Mouse (Mus musculus) frontal cortex, postnatal 14 days (tissue): ENCODE measurements around the gene Sec1.
"Not testable (repeated sequence)": the region's sequence is repeated elsewhere in the genome, so short reads cannot be mapped to it uniquely, and the experiment has no call there.

Source experiments
- DNase-seq, 2 experiments: peaks; one replicate each; pipeline ENCODE4 v3.0.0; 2022; ENCODE audit warnings: low spot score in 2 of 2

The Sec1 gene

DNA sequence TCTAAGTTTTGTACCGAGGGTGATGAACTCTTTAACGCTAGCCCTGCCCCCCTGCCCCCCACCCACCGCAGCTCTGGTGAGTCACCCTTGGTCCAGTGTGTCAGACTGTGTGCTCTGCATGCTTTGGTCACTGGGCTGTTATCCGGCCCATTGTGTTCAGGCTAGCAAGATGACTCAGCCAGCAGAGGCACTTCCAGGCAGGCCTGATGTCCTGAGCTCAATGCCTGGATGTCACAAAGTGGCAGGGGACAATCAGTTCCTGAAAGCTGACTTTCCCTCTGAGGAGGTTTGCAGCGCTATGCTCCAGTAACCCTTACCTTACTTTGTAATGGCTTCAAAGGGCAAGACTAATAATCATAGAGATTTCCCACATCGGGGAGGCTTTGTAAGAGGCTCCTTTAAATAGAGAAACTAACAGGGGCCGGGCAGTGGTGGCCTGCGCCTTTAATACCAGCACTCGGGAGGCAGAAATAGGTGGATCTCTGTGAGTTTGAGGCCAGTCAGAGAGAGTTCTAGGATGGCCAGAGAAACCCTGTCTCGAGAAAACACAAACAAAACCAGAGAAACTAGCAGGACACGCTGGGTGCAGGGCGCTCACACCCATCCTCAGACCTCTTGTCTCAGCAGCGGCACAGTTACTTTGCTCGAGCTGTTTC lies 14.1 kb downstream of the Sec1 start:
- DNase-seq, result no peak

DNA sequence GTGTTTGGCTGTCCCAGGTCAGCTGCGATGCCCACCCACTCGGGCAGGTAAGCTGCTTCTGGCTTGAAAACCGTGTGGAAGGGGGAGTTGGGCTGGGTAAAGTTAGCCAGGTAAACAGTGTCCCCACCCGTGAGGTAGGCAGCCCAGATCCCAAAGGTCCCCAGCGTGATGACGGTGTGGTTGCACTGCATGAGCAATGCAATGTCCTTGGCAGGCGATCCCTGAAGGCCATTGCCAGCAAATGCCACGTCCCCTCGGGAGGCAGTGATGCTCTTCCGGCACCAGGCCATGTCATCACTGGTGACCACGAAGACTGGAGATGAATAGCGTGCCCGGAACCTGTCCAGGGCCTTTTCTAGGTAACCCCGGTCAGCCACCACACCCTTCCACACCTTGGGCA lies 15.7 kb downstream of the Sec1 start:
- no peak for DNase-seq

DNA sequence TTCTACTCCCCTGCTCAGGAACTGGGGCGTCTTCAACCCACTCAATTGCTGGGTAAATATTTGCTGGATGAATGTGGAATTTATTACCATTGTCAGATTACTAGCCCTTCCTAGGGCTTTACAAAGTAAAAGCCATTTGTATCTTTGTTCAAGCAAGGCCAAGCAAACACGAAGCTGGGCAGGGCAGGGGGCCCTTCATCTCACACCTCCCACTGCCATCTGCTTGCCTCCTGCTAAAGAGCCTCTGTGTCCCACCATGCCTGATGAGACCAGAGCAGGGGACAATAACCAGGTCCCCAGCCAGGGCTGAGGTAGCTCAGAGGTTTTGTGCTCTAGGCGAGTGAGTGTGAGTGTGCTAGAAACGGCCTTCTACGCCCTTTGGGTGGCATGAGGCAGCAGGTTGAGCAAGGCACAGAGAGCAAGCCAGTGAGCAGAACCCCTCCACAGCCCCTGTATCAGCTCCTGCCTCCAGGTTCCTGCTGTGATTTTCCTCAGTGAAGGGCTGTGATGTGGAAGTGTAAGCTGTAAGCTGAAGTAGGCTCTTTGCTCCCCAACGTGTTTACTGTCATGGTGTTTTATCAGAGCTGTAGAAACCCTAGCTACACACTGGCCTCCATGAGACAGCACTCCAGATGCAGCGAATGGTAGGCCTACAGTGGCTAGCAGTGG lies 16.4 kb downstream of the Sec1 start:
- DNase-seq, result no peak

DNA sequence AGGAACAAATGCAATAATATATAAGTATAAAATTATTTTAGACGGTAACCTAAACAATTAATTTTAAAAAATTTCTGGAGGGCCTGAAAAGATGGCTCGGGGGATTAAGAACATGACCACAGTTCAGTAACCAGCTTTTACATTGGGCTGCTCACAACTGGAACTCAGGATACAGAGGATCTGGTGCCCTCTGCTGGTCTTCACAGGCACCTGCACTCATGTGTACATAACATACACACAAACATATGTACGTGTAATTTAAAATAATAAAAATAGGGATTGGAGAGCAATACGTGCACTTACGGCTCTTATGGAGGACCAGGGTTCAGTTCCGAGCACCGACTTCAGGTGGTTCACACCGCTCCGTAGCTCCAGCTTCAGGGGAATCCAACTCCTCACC lies 25.3 kb downstream of the Sec1 start:
- no peak for DNase-seq

DNA sequence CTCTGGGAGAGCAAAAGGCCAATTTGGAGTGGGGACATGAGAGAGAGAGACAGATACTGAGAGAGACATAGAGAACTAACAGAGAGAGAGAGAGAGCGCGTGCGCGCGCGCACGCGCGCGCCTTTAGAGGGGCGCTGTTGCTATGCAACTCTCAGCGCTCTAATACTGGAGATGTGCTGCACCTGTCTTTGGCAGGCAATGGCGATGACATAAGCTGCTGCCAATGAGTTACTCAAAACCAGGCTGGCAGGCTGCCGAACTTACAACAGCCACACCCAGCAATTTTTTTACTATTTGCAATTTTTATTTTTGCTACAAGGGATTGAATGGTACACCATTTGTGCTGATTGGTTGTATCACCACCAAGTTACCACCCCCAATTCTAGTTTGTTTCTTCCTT lies 26.4 kb downstream of the Sec1 start:
- DNase-seq, result no peak

DNA sequence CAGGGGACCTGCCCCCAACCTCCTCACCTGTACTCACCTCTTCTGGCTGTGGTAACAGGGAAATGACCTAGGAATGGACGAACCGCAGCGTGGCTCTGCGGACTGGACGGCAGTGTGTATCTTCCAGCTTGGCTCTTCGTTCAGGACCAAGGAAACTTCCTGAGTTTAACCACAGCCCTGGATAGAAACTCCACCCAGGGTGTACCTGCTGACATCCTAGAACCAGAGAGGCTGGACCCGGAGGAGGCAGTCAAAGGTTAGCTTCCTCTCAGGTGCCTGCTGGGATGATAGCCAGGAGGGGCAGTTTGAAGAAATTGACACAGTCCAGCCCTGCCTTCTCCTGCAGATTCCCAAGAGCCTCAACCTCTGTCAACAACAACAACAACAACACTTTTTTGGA lies 28.0 kb downstream of the Sec1 start, which contains the start of gene Fut2:
Gene Fut2 (minus strand): TSS at position 234 of the 400 bp plus-strand sequence.
- DNase-seq, result no peak

DNA sequence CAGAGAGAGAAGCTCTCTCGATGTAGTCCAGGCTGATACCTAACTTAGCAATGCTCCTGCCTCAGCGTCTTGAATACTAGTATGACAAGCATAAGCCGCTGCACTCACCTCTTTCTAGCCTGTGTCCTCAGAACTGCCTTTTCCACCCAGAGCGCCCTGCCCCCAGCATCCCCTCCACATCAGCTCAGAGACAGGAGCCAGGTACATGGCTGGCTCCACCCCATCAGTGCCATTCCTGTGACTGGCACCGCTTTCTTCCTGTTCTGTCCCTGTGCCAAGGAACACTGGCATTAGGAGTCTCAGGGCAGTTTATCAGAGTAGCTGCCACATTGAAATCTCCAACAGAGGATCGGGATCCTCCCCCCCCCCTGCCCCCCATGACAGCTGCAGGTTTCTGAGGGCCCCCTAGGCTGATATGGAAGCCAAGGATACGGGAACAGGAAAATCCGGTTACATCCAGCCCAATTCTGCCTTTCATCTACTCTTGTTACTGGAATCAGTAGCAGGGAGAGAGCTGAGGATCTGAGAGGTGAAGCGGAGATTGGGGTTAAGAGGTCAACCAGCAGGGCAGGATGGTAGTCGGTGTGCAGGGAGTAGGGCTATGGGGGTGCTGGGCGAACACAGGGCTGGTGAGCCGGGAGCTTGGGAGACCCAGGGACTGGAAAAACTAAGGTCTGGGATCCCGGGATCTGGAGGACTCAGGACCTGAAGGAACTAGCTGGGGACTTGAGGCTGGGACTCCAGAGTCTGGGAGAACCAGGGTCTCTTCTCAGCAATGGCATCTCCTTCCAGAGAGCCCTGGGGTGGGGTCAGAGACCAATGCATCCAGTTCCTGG lies 28.7 kb downstream of the Sec1 start:
- no peak for DNase-seq

DNA sequence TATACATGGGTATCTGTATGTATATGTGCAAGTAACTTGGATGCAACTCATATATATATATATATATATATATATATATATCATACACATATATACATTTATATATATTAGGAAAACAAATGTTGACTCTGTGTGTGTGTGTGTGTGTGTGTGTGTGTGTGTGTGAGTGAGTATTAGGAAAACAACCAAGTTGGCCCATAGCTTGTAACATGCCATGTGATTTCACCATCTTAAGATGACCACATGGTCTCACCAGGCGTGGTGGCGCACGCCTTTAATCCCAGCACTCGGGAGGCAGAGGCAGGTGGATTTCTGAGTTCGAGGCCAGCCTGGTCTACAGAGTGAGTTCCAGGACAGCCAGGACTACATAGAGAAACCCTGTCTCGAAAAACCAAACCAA lies 32.5 kb downstream of the Sec1 start:
- DNase-seq, result not testable (repeated sequence)

DNA sequence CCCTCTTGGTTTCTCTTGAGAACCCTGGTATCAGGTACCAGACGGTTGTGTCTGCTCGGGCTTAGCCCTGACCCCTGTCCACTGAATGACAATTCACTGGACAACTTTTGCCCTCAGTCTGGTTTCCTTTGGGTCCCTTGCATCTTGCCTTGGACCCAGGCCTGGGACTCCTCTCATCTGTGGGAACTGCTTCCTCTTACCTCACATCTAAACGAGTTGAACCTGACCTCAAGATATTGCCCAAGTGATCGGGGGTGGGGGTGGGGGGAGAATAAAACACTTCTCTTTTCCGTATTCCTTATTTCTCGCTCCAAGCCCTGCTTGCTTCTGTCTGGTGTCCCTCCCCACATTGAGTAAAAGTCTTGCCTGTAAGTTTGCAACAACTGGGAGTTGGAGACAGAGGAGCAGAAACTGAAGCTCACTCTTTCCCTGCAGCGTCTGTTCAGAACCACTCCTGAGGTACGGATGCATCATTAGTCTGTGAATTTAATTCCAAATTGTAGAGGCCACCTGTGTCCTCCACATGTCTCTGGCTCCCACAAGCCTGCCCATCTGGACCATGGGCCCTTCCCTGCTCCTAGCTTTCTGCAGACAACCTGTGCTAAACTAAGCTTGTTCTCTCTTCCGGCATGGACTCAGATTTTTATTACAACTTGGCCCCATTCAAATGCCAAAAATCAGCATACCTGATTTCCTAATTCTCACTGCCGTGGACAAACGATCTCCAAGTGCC lies 33.3 kb downstream of the Sec1 start:
- no peak for DNase-seq

DNA sequence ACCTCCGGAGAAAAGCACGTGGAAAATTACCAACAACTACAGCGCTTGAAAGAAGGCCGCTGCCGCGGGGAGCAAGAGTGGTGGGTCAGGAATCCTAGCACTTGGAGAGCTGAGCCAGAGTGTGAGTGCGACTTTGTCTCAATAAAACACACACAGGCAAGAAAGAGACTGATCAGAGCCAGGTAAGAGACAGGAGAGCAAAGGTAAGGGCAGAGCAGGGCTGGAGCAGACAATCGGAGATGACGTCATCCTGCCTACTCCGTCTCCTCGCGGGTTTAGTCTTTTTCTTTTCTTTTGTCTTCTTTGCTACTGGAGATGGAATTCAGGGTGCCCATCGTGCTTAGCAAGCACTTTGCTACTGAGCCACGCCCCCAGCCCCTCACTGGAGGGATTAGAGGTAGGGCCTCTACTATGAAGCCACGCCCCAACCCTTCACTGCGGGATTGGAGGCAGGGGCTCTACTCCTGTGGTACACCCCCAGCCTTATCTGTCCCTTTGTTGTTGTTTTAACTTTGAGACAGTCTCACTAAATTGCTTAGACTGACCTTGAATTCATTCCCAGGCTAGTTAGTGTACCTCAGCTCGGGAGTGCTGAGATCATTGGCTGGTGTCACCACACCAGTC lies 39.7 kb downstream of the Sec1 start:
- DNase-seq, result no peak

DNA sequence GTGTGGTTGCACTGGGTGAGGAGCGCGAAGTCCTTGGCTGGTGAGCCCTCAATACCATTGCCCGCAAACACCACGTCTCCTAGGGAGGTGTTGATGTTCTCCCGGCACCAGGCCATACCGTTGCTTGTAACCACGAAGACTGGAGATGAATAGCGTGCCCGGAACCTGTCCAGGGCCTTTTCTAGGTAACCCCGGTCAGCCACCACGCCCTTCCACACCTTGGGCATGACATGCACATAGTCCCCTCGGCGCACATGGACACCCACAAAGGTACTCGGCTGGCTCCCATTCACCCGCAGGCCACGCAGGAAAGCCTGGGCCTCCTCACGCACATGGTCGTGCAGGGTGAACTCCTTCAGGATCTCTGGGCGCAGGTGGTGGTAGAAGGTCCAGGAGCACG lies 43.7 kb downstream of the Sec1 start:
- DNase-seq, result not testable (repeated sequence)

DNA sequence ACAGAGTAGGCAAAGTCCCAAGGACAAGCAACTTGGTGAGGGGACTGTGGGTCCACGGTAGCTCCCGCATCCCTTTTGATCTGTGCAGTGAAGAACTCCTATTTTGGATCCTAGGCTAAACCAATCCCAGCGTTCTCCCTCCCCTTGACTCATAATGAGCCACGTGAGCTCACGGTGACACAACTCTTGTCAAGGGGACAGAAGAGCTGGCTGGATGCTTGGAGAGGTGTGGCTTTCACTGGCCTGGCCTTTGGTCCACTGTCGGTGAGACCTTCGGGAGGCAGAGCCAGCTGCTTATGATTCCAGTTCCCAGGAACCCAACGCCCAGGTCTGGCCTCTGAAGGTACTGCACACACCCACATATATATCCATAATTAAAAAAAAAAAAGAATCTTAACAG lies 44.9 kb downstream of the Sec1 start:
- no peak for DNase-seq

DNA sequence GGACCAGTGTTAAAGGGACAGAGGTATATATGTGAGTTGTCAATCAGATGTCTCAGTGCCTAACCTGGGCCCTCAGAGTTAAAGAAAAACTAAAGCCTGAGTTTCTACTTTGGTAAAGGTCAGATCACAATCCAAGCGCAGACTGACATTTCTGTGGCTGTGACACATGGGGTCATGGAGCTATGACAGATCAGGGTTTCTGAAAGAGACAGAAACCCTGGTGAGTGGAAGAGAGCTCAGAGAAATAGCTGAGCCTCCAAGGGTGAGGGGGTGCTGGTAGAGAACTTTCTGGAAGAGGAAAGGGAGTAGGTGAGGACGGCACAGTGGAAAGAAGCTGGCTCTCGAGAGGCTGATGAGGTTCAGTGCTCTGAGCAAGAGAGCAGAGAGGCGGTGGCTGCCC lies 47.5 kb downstream of the Sec1 start:
- DNase-seq, result no peak

DNA sequence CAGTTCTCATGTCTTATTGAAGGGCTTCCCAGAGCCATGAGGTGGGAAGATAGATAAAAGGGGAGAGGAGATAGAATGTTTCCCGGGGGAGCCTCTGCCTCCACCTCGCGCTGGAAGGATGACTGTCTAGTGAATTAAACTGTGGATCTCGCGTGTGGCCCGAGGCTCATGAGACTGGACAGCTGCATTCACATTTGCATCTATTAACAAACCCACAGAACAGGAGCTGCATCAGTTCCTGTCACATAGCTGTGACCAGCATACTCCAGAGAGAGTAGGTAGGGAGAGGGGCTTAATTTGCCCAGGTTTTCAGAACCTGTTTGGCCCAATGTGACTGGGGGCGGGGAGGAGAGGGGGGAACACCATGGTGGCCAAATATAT lies 48.6 kb downstream of the Sec1 start:
- DNase-seq, result no peak

DNA sequence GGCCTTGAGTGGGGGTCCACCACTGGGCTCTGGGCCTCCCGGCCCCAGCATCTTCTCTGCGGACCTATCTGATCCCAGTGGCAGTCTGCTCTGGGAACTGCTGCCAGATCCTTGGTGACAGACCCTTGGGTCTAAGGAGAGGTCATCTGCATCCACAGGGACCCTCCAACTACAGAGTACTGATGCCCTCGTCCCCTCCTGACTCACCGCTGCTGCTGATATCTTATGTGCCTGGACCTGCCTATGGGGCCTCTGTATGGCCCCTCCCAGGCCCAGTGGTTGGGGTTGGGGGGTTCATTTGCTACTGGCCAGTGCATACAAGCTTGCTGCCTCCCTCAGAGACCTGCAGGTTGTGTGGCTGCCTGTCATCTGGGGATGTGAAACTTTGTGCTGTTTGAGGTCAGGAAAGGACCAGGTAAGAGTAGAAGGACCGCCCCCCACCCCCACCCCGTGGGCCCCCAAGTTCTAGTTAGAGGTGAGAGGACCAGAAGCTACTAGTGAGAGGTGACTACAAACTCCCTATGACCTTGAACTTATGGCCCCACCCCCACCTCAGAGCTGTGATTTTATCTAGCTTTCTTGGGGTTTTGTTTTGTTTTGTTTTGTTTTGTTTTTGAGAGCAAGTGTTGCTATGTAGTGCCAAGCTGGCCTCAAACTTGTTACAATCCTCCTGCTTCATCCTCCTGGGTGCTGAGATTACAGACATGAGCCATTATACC lies 49.2 kb downstream of the Sec1 start:
- no peak for DNase-seq

DNA sequence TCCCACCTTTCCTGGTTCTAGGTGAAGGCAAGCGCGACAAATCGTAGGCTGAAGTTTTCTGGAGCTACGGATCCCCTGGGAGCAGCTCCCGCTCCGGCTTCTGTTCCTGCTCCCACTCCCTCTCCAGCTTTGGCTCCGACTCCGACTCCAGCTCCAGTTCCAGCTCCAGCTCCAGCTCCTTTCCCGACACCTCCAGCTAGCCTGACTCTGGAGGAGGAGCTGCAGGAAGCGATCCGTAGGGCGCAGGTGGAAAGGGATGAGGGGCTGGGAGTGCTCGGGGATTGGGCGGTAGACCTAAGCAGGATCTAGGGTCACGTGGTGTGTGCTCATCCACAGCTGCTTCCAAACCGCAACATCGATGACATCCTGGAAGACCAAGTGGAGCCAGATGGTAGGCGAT lies 50.0 kb downstream of the Sec1 start:
- DNase-seq, result peak; percentile 56 to 68

DNA sequence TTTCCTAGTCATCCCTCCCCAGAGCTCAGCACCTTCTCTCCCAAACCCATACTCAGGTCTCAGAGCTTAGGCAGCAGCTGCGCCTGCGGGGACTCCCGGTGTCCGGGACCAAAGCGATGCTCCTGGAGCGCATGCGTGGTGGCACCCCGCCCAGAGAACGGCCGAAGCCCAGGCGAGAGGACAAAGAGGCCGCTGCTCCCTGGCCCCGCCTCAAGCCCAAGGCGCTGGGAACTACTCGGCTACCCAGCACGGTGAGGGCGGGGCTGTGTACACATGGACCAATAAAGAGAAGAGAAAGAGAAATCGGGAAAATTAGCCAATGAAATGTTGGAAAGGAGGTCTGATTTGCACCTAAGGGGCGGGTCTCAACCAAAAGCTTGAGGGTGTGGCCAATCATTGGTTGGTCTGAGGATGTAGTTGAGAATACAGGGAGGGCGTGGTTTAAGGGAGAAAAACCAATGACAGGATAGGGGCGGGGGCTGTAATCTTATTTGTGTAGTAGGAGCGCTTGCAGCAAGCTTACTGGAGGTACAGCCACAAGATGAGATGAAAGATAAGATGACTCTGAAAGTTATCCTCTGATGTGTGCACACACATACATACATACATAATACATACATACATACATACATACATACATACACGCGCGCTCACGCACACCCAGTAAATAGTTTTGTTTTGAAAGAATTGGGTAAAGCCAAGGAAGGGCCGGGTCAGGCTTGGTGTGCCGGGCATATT lies 50.6 kb downstream of the Sec1 start:
- peak; percentile 84 to 90 for DNase-seq

DNA sequence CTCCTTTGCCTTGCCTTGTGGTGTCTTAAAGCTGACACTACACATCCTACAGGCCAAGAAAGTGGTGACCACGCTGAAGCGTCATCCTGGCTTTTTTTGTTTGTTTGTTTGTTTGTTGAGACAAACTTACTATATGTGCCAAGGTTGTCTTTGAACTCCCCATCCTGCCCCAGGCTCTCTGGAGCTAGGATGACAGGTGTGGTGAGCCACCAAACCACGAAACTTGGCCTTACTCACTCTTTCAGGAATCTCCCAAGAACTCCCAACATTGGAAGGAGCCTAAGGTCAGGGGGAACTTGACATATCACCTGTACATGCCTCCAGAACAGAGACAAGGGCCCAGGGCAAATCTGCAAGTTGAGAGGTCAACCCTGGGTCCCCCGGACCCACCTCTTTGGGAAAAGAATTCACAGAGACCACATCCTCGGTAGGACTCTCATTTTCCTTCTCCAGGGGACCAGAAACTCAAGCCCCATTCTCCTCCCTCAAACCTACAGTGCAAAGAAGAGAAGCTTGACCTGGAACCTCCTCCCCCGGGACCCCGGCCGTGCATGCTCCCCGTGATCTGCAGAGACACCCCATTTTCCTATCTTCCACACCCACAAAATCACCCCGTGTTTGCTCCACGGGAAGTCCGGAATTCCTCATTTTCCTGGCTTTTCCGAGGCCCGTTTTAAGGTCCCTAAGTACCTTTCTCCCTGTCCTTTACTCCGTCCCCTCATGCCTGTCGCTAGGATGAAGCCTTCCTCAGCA lies 51.5 kb downstream of the Sec1 start:
- no peak for DNase-seq

DNA sequence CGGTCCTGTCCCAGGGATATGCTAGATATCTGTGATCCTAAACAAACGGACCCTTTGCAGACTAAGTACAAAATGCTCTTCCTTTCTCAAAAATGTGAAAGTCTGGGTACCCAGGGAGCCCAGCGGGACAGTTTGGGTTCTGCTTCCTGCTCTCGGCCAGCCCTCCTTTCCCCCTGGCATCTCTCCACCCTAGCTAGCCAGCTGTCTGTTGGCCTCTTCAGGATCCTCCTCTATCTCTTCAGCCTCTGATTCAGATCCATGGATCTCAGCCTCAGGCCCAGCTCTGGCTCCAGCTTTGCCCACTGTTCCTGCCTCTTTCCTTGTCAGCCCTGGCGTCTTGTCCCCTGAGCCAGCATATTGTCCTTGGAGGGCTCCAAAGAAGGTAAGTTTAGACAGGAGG lies 52.1 kb downstream of the Sec1 start:
- DNase-seq, result no peak
